Mouse (Mus musculus) C2C12 (cell line): ENCODE measurements around the gene Smurf1.

Source experiments
- CEBPB ChIP-seq: IDR thresholded peaks from one replicate; pipeline ENCODE4 v1.6.1; 2011; ENCODE audit warnings: low read depth, mild to moderate bottlenecking, control low read depth, moderate library complexity
- CTCF ChIP-seq: IDR thresholded peaks from one replicate; pipeline ENCODE4 v1.5.1; 2011; ENCODE audit not compliant: control insufficient read depth, insufficient read depth, insufficient read length
- FOSL1 ChIP-seq: IDR thresholded peaks from one replicate; pipeline ENCODE4 v1.8.0; 2011; ENCODE audit warnings: mild to moderate bottlenecking, low read length; ENCODE audit not compliant: poor library complexity, insufficient read depth, severe bottlenecking
- MAX ChIP-seq: IDR thresholded peaks from one replicate; pipeline ENCODE4 v1.6.1; 2011; ENCODE audit warnings: mild to moderate bottlenecking, control low read depth
- MYOD1 ChIP-seq: IDR thresholded peaks from one replicate; pipeline ENCODE4 v1.6.1; 2011; ENCODE audit warnings: low read depth; ENCODE audit not compliant: control insufficient read depth, insufficient read length
- MYOG ChIP-seq: IDR thresholded peaks from one replicate; pipeline ENCODE4 v1.6.1; 2011; ENCODE audit not compliant: control insufficient read depth, insufficient read length; ENCODE audit errors: extremely low read depth
- USF1 ChIP-seq: IDR thresholded peaks from one replicate; pipeline ENCODE4 v1.6.1; 2011; ENCODE audit warnings: low read depth, mild to moderate bottlenecking, control low read depth, moderate library complexity

GRCm38 (mm10) chr5:144901791-144902190 lies 63.9 kb downstream of the Smurf1 start:
- TF ChIP-seq CTCF: no peak
- TF ChIP-seq CEBPB: no peak
- no peak for TF ChIP-seq MAX
- TF ChIP-seq USF1: no peak
- TF ChIP-seq MYOD1: no peak
- TF ChIP-seq FOSL1: no peak
- no peak for TF ChIP-seq MYOG
